Mouse (Mus musculus) CD4-positive, CD25-positive, alpha-beta regulatory T cell, adult 4 months (primary cell): Measurements from ENCODE around the gene Wdr47. TPM values are rescaled to one million over a fixed set of nuclear protein-coding genes. Genes with fewer than 3 reads are reported as not detected.
"Not testable (repeated sequence)": the region's sequence is repeated elsewhere in the genome, so short reads cannot be mapped to it uniquely, and the experiment has no call there.

Experiments used
- ATAC-seq: one replicate; pipeline ENCODE4 v1.8.0; 2017
- polyA plus RNA-seq, 2 experiments: library from polyadenylated mRNA; unstranded; fragments of 100-300 nt; shearing (Covaris generic); gene quantifications; one replicate each; pipeline ENCODE4 v1.2.1; 2017

Wdr47 gene
- polyA plus RNA-seq, 2 experiments from 2014 or later = 5.3 to 6.8 TPM

DNA sequence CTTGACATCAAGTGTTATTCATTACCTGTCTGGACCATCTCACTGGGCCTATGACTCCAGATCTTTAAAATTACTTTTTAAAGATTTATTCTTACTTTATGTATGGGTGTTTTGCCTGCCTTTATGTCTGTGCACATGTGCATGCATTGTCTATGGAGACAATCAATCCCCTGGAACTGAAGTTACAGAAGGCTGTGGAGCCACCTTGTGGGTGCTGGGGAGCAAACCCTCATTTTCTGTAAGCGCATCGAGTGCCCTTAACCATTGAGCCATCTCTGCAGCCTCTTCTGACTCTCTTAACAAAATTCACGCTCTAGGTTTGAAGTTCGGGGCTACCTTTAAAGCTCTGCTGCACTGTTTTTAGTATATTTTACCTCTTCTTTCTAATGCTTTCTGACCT is 48.3 kb downstream of the Wdr47 start:
- ATAC-seq = no peak

DNA sequence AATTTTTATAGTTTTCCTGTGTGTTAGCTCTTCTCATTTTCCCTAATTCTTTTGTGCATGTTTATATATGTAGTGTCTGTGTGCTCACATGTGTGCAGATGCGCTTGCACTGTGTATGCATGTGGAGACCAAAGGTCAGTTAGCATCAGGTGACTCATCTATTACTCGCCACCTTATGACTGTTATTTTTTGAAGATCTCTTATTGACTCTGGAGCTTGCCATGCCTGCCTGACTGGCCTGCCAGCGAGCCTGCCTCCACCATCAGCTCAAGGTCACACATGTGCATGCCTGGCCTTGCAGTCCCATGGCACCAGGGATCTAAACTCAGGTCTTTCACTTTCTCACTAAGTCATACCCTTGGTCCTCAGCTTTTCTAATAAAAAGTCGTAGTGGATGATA is 49.9 kb downstream of the Wdr47 start:
- no peak for ATAC-seq

DNA sequence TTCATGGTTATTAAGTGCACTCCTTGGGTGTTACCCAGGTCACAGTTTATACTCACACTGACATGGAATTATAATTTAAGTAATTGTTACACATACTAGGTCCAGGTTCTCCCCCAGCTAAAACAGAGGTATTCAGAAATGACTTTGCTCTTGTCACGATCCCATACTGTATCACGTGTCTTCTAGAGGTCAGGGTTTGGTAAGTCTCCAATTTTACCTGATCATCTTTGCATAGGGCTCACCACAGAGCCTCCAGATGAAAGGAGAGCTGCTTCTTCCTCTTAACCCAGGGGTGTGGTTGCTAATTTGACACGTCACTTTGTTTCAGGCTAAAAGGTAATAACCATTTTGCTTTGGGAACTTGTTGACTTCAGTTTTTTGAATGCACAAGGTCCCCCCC is 53.8 kb downstream of the Wdr47 start:
- no peak for ATAC-seq

DNA sequence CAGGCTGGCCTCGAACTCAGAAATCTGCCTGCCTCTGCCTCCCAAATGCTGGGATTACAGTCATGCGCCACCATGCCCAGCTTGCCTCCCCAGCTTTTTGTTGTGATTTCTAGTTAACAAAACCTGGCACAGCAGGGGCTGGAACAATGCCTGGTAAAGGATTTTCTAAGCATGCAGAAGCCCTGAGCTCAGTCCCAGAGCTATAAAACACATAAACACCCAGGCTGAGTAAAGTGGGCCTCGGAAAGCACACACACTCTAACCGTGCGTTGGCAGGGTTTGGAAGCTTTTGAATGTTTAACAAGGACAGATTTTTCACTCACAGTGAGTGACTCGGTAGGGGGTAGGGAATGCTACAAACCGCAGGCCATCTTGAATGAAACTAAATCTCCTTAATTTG is 55.0 kb downstream of the Wdr47 start:
- ATAC-seq = no peak

DNA sequence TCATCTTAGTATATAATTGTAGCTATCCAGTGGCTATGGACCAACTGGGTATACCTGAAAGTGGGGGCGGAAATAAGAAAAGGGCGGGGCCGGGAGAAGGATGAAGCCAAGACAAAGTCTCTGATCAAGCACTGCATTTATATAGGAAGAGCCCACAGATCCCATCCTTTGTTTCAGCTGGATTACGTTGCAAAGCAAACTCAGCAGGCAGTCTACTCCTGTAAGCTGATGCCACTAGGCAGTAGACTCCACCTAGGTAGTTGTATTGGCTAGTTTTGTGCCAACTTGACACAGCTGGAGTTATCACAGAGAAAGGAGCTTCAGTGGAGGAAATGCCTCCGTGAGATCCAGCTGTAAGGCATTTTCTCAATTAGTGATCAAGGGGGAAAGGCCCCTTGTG is 56.6 kb downstream of the Wdr47 start:
- ATAC-seq = not testable (repeated sequence)

DNA sequence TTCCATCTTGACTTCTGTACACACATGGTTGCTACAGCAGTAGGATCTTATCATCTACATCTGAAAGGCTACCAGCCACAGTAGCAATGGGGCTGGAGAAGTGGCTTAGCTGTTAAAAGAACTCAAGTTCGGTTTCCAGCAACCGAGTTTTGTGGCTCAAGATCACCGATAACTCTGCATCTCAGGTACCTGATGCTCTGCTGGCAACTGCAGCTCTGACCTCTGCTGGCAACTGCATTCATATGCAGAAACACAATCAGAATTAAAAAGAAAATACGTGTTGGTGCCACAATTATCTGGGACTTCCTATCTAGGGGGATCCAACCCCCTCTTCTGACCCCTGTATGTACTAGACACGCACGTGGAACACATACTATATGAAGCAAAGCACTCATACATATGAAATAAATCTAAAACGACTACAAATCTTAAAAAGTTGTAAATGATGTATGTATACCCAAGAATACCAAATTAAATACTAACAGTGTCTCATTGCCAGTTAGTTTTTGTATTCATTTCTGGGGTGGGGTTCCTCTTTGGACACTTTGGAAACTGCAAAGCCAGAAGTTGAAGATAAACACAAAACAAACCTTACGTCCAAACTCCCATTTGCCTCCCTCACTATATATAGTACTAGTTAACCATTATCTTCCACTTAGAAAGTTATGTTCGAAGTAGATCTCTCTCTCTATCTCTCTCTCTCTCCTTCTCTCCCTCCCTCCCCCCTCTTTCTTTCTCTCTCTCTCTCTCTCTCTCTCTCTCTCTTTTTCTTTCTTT is 62.0 kb downstream of the Wdr47 start:
- peak; percentile 39 for ATAC-seq

DNA sequence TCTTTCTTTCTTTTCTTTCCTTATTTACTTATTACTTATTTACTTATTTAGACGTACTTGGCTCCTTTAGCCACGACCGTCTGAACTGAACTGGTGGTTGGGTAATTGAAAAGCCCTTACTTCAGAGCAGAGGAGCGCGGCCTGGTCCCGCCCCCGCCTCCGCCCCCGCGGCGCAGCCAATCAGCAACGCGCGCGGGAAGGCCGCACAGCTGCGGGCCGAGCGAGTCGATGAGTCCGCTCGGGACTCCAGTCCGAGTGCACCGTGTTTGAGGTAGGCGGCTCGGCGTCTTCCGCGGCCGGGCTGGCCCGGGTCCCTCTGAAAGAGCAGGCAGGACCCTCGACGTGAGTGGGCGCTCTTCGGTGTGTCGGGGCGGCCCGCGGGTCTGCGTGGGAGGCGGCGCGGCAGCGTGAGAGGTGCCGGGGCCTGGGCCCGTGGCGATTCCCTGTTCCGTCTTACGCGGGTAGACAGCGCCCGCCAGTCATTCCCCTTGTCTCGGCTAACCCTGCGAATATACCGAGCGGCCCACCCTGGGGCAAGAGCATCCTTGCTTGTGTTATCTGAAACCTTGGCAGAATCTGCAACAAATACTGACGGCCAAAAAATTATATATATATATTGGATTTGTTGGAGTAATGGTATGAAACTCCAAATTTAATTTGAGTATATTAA is 62.8 kb downstream of the Wdr47 start, which contains the start of gene Clcc1:
Gene Clcc1, plus strand, starts transcription at position 204 of the 670 bp plus-strand sequence.
- peak; percentile 94 for ATAC-seq

DNA sequence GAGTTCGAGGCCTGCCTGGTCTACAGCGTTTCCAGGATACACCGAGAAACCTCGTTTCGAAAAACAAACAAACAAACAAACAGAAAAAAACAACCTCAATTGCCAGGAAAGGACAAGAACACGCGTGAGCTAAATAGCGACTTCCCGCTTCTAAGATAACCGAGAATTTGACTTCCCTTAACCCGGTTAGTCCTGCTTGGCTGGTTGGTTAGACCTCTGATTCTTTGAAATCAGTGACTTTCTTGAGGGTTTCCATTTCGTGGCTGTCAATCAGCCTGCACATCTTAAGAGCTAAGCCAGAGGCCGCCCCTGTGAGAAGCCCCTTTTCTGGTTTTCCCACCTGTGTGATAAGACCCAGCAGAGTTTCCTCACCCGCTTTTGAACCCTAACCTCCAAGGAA is 63.5 kb downstream of the Wdr47 start:
- no peak for ATAC-seq

DNA sequence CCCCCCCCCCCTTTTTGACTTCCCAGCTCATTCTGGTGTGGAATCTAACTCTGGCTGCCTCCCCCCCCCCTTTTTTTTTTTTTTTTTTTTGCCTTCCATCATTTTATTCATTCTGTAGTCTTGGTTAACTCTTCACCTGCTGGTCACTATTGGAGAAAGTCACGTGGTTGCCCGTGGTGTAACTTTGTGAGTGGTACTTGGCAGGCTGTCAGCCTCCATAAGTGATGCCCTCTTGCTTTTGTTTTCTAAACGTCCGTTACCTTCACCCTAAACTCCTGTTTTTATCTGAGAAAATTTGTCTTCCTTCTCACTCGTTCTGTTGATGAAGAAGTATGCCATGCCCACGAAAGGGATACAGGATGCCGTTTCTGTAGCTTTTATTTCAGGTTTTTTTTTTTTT is 64.4 kb downstream of the Wdr47 start:
- no peak for ATAC-seq

DNA sequence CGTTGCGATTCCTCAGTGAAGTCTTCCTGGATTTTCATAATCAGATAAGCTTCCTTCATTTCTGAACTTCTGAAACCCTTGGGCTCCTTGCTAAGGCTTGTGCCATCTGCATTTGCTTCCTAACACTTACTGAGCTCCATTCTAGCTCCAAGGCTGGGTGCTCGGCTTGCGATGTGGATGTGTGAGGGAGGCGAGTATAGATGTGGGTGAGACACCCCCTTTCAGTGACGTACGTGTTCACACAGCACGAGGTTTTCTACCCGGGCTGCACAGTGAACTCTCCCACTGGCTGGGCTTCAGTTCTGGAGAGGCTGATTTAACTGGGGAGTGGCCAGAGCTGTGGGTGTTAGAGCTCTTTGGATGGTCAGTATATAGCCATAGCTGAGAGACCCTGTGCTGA is 67.5 kb downstream of the Wdr47 start:
- ATAC-seq = no peak

DNA sequence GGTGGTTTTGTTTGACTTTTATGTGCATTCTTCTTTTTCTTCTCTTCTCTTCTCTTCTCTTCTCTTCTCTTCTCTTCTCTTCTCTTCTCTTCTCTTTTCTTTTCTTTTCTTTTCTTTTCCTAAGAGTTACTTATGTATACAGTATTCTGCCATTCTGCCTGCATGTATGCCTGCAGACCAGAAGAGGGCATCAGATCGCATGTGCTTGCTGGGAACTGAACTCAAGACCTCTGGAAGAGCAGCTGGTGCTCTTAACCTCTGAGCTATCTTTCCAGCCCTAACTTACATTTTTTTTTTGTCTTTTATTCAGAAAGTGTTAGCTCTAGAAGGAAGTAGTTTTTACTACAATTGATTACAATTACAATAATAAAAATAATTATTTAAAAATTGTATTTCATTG is 69.9 kb downstream of the Wdr47 start:
- ATAC-seq = no peak

DNA sequence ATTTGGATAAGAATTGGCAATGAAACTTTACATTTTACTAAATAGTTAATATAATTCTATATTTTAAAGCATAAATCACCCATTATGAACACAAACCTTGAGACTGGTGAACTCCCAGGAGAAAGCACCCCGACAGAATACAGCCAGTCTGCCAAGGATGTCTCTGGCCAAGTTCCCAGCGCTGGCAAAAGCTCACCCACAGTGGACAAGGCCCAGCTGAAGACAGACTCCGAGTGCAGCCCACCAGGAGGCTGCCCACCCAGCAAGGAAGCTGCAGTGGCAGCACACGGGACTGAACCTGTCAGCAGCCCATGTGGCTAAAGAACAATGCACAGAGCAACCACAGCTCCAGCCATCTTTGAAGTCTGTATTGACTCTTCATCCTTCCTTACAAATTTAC is 85.5 kb downstream of the Wdr47 start:
- ATAC-seq = no peak

DNA sequence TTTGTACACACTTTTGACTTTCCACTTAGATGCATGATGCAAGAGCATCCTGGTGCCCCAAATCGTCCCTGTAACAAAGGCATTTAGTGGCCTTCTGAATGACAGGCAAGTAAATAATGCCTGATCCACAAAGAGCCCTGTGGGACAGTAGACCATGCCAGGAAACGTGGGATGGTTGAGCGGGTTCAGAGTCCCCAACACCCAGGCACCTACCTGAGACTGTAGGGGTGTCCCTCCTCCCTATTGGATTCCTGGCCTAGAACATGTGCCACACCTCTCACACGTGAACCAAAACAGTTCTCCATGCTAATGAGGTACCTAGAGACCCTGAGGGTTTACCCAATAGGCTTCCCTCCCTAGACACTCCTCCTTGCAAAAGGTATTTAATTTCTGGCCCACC is 89.9 kb downstream of the Wdr47 start:
- no peak for ATAC-seq

DNA sequence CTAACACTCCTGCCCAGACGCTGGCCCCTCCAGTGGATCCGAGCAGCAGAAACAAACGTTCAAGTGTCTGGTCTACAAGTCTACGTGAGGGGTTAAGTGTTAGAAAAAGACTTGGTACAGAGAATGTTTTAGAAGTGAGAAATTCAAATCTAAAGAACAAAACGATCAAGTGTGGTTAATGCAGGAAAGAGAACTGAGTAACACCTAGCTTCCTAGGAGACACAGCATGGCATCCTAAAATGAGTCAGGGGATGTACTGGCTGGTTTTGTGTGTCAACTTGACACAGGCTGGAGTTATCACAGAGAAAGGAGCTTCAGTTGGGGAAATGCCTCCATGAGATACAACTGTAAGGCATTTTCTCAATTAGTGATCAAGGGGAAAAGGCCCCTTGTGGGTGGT is 92.5 kb downstream of the Wdr47 start:
- ATAC-seq = not testable (repeated sequence)

DNA sequence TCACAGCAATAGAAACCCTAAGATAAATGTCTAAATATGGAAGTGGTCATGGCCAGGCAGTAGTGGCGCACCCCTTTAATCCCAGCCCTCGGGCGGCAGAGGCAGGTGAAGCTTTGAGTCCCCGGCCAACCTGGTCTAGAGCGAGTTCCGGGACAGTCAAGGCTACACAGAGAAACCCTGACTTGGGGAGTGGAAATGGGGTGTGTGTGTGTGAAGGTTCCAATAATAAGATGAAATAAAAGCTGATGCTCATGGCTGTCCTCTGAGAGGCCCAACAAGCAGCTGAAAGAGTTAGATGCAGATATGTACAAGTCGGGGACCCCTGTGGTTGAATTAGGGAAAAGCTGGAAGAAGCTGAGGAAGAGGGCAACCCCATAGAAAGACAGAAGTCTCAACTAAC is 94.6 kb downstream of the Wdr47 start:
- no peak for ATAC-seq

DNA sequence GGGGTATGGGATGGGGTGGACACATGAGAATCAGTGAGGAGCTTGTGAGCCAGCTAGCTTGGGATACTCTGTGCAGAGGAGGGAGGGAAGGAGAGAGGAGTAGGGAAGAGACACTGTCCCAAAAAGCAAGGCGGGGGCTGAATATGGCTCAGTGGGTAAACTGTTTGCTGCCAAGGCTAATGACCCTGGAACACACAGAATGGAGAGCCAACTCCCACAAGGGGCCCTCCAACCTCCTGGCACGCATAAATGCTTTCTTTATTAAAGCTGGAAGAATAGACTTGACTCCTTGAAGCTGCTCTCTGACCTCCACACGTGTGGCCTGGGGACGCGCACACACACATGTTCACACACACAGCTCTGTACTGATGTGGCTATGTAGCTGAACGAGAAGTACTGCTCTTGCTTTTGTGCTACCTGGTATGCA is 97.9 kb downstream of the Wdr47 start:
- no peak for ATAC-seq

DNA sequence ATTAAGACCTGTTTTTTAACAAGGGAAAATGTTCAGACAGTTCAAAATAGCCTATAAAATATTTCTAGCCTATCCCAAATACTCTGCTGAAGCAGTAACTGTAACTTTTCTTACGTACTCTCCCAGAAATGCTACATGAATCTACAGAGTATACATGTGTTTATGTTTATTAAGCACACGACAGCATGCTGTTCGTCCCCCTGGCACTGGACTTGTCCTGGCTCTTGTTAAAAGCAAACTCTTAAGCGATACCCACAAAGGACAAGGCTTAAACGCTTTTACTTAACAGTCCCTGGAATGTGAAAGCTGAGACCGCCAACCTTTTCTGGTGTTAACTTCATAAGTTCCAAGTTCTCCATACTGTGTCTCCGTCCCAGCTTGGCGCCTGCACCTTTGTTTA is 98.4 kb downstream of the Wdr47 start:
- no peak for ATAC-seq

DNA sequence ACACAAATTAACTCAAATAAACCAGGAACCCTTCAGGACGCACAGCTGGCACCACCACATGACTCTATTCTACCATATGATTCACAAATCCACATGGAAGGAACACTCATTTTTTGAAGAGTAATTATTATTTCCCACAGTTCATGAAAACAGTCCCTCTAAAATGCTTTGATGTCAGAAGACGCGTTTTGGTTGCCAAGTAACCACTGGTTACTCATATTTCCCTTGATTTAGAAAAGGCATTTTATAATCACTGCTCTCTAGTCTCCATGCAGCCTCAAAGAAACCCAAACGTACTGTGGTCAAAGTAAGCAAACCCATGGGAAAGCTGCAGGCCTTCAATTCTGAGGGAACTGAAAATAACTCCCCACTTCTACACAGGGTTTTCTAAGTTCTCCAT is 98.9 kb downstream of the Wdr47 start:
- ATAC-seq = no peak

DNA sequence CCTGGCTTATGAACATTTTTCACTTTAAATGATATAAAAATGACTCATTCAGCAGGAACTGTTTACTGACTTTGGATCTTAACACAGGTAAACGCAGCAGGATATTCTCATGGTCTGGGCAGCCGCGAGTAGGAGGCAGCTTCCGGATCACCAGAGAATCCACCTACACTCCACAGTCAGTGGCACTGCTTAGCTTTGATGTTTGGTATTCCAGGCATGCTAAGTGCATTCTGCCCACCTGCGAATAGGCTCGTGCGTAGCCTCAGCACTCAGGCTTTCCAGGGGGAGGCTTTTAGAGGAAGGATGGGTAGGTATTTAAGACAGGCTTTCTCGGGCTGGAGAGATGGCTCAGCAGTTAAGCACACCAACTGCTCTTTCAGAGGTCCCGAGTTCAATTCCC is 103.2 kb downstream of the Wdr47 start:
- no peak for ATAC-seq

Other genes with a start within 250 kb of the Wdr47 start
- not detected for gene Mybphl, start 226.4 kb upstream of the Wdr47 start, polyA plus RNA-seq
- gene Psrc1, start 207.4 kb upstream of the Wdr47 start, polyA plus RNA-seq = 1 to 10 TPM; 1.7 to 3.4 TPM
- 1 to 10 TPM in 1 of 2 experiments, under 1 TPM in 1; 0.61 to 2.1 TPM for gene Celsr2, start 175.7 kb upstream of the Wdr47 start, polyA plus RNA-seq
- gene Sars, start 146.1 kb upstream of the Wdr47 start, polyA plus RNA-seq = 100 to 1,000 TPM; 164 to 188 TPM
- under 1 TPM in 1 of 2 experiments, not detected in 1; 0.43 TPM for gene 1700013F07Rik, start 57.1 kb upstream of the Wdr47 start, polyA plus RNA-seq
- 1 to 10 TPM in 1 of 2 experiments, under 1 TPM in 1; 0.66 to 1.1 TPM for gene 5330417C22Rik, start 54.7 kb upstream of the Wdr47 start, polyA plus RNA-seq
- 10 to 100 TPM; 29.0 to 38.9 TPM for gene Tmem167b, start 28.8 kb upstream of the Wdr47 start, polyA plus RNA-seq
- gene Taf13, start 19.6 kb upstream of the Wdr47 start, polyA plus RNA-seq = 10 to 100 TPM; 20.4 to 21.2 TPM
- 10 to 100 TPM; 69.6 to 75.5 TPM for gene Clcc1, start 62.6 kb downstream of the Wdr47 start, polyA plus RNA-seq
- 1 to 10 TPM in 1 of 2 experiments, under 1 TPM in 1; 0.82 to 2.1 TPM for gene Gpsm2, start 131.0 kb downstream of the Wdr47 start, polyA plus RNA-seq
- gene Aknad1, start 148.4 kb downstream of the Wdr47 start, polyA plus RNA-seq = not detected
- gene Stxbp3, start 249.2 kb downstream of the Wdr47 start, polyA plus RNA-seq = 10 to 100 TPM; 76.9 to 97.7 TPM